Mouse (Mus musculus): Measurements from ENCODE around the gene Zc2hc1b. TPM values are rescaled to one million over a fixed set of nuclear protein-coding genes. Genes with fewer than 3 reads are reported as not detected.

Gene Zc2hc1b
- total and polyA plus RNA-seq, 2 experiments from 2014 or later, result not detected

DNA sequence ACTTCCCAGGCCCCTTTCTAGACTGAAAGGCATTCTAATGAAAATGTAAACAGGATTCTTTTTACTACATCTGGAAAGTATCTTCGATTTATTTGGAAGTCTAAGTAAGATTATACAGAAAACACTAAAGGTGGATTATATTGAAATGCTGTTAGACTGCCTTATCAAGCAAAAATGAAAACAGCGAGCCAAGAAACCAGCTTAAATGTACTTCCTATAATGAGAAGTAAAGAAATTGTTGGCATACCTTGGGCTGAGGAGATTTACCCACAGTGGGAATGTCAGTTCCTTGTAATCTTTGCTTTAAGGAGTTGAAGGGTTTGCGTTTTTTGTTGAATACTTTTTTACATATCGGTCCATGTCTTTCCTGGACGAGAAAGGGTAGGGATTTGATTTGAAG, 9.4 kb downstream of the Zc2hc1b start:
- Histone ChIP-seq H3K27me3 (ENCODE audit: insufficient read depth, low read length) (no peaks in the 10 kb centered on the region), H3K4me3 (ENCODE audit: low read depth, low read length) (no peak overlapping the region), H3K4me2 (ENCODE audit: low read depth, low read length, poor library complexity, severe bottlenecking) (no peak overlapping the region), H3K4me1 (ENCODE audit: insufficient read depth, low read length) (0 out of 2 replicates have a peak, but pooled peaks cover 2% of the 10 kb centered on the region), H3K36me3 (ENCODE audit: insufficient read depth, low read length) (no peaks in the 10 kb centered on the region), H3K9ac (replicated peaks; ENCODE audit: low read length, poor library complexity, severe bottlenecking) (no peak overlapping the region), H3K9me3 (ENCODE audit: low read length) (no peaks in the 10 kb centered on the region), H3K27ac (ENCODE audit: low read depth, low read length) (no peak overlapping the region)
- WGBS, result 83% methylated on average over 5 of the region's 5 CpGs
- DNase-seq (ENCODE audit: low spot score) (no peak), ATAC-seq (ENCODE audit: low FRiP score) (no peak)
- no peak for TF ChIP-seq CTCF (IDR thresholded peaks at IDR 0.05)

GRCm38 (mm10) chr10:13162031-13162430, 15.8 kb downstream of the Zc2hc1b start:
- DNase-seq (ENCODE audit: low spot score), result no peak
- no peaks in the 10 kb centered on the region for H3K36me3 ChIP-seq (ENCODE audit: insufficient read depth, low read length)
- no peak for ATAC-seq (ENCODE audit: low FRiP score)
- no peak for TF ChIP-seq CTCF (IDR thresholded peaks at IDR 0.05)
- WGBS, result 86% methylated on average over 4 of the region's 4 CpGs
- H3K27ac ChIP-seq (ENCODE audit: low read depth, low read length), result no peak overlapping the region
- H3K4me1 ChIP-seq (ENCODE audit: insufficient read depth, low read length), result no peaks in the 10 kb centered on the region
- no peak overlapping the region for H3K4me3 ChIP-seq (ENCODE audit: low read depth, low read length)
- no peak overlapping the region for H3K4me2 ChIP-seq (ENCODE audit: low read depth, low read length, poor library complexity, severe bottlenecking)
- no peak overlapping the region for H3K9ac ChIP-seq (replicated peaks; ENCODE audit: low read length, poor library complexity, severe bottlenecking)
- no peaks in the 10 kb centered on the region for H3K27me3 ChIP-seq (ENCODE audit: insufficient read depth, low read length)
- H3K9me3 ChIP-seq (ENCODE audit: low read length), result no peaks in the 10 kb centered on the region

DNA sequence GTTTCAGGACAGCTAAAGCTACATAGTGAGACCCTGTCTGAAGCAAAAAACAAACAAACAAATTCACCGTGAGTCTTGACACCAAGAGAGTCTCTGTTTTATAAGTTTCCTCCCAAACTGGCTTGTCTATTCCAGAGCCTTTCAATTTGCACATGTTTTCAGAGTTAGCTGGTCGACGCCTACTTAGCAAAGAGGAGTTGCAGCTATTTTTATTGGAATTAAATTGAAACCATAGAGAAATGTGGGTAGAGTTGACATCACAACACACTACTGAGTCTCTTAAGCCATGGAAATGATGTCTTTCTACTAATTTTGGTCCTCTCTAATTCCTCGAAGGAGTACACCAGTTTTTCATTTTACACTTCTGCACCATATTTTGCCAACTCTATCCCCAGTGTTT, 16.9 kb downstream of the Zc2hc1b start:
- Histone ChIP-seq H3K36me3 (ENCODE audit: insufficient read depth, low read length) (no peaks in the 10 kb centered on the region), H3K9me3 (ENCODE audit: low read length) (no peaks in the 10 kb centered on the region), H3K4me2 (ENCODE audit: low read depth, low read length, poor library complexity, severe bottlenecking) (no peak overlapping the region), H3K4me1 (ENCODE audit: insufficient read depth, low read length) (no peaks in the 10 kb centered on the region), H3K27me3 (ENCODE audit: insufficient read depth, low read length) (no peaks in the 10 kb centered on the region), H3K27ac (ENCODE audit: low read depth, low read length) (no peak overlapping the region), H3K4me3 (ENCODE audit: low read depth, low read length) (no peak overlapping the region), H3K9ac (replicated peaks; ENCODE audit: low read length, poor library complexity, severe bottlenecking) (no peak overlapping the region)
- WGBS, result 95% methylated on average over 4 of the region's 4 CpGs
- no peak for TF ChIP-seq CTCF (IDR thresholded peaks at IDR 0.05)
- ATAC-seq (ENCODE audit: low FRiP score) (no peak), DNase-seq (ENCODE audit: low spot score) (no peak)

DNA sequence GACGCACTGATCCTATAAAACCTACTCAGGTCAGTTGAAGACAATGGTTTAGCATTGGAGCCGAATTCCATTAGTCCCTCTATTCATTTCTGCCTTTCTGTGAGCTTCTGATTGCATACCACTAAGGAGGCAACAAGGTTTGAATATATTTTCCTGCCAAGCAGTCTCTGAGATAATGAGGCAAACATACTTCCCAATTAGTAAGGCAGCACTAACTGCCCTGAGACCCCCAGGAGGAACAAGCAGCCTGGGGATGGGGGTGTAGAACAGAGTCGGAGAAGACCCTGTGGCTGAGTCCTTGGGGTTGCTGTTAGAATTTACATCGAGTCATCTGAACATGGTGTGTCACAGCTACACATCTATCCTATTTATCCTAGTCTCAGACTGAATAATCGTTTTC, 22.4 kb downstream of the Zc2hc1b start:
- ATAC-seq (ENCODE audit: low FRiP score) (no peak), DNase-seq (ENCODE audit: low spot score) (no peak)
- Histone ChIP-seq H3K9ac (replicated peaks; ENCODE audit: low read length, poor library complexity, severe bottlenecking) (no peak overlapping the region), H3K4me3 (ENCODE audit: low read depth, low read length) (no peak overlapping the region), H3K27me3 (ENCODE audit: insufficient read depth, low read length) (no peaks in the 10 kb centered on the region), H3K36me3 (ENCODE audit: insufficient read depth, low read length) (no peaks in the 10 kb centered on the region), H3K4me1 (ENCODE audit: insufficient read depth, low read length) (no peaks in the 10 kb centered on the region), H3K4me2 (ENCODE audit: low read depth, low read length, poor library complexity, severe bottlenecking) (no peak overlapping the region), H3K27ac (ENCODE audit: low read depth, low read length) (no peak overlapping the region), H3K9me3 (ENCODE audit: low read length) (no peaks in the 10 kb centered on the region)
- no peak for TF ChIP-seq CTCF (IDR thresholded peaks at IDR 0.05)
- WGBS, result 78% methylated on average over 5 of the region's 5 CpGs

DNA sequence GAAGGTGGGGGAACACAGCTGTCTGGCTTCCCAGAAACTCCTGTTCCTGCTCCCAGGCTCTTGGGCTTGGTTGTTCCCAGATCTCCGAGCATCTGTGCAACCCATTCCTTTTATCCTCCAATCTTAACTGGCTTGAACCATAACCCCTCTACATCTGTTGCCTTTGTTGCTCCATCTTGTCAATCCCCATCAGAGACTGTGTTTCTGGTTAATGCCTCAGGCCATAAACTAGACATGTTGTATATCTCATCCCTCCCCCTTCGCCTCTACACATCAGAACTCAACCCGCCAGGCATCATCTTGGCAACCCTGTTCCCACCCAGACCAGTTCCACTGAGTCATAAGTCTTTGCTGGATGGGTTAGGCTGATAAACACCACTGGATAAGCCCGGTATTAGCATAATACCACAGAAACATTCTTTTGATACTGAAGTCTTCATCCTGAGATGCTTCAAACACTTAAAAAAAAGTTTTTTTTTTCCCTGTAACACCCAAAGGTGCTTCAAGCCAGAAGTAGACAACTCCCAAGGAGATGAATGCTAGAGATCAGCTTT, 24.9 kb downstream of the Zc2hc1b start:
- DNase-seq (ENCODE audit: low spot score) (no peak), ATAC-seq (ENCODE audit: low FRiP score) (no peak)
- WGBS, result 82% methylated on average over 4 of the region's 4 CpGs
- TF ChIP-seq CTCF (IDR thresholded peaks at IDR 0.05), result no peak
- H3K27ac ChIP-seq (ENCODE audit: low read depth, low read length), result no peak overlapping the region
- no peaks in the 10 kb centered on the region for H3K9me3 ChIP-seq (ENCODE audit: low read length)
- H3K4me2 ChIP-seq (ENCODE audit: low read depth, low read length, poor library complexity, severe bottlenecking), result no peak overlapping the region
- no peaks in the 10 kb centered on the region for H3K4me1 ChIP-seq (ENCODE audit: insufficient read depth, low read length)
- no peaks in the 10 kb centered on the region for H3K36me3 ChIP-seq (ENCODE audit: insufficient read depth, low read length)
- no peaks in the 10 kb centered on the region for H3K27me3 ChIP-seq (ENCODE audit: insufficient read depth, low read length)
- H3K4me3 ChIP-seq (ENCODE audit: low read depth, low read length), result no peak overlapping the region
- no peak overlapping the region for H3K9ac ChIP-seq (replicated peaks; ENCODE audit: low read length, poor library complexity, severe bottlenecking)

DNA sequence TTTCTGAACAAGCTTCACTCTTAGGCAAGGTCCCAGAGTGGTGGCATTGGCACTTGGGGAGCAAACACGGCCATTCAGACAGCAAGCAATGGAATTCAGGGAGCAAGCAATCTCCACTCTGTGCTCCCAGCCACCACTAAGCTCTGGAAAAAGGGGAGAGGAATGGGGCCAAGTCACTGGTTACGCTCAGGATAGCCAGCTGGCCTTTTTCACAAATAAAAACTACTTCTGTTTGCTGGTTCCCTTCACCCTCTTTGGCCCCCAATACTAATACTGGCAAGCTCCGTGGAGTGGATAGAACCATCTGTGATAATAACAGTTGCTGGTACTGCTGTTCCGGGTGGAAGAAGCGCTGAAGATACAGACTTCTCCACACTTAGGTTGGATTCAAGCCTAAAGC, 26.5 kb downstream of the Zc2hc1b start:
- no peak for TF ChIP-seq CTCF (IDR thresholded peaks at IDR 0.05)
- Histone ChIP-seq H3K4me1 (ENCODE audit: insufficient read depth, low read length) (no peaks in the 10 kb centered on the region), H3K9ac (replicated peaks; ENCODE audit: low read length, poor library complexity, severe bottlenecking) (no peak overlapping the region), H3K4me2 (ENCODE audit: low read depth, low read length, poor library complexity, severe bottlenecking) (no peak overlapping the region), H3K4me3 (ENCODE audit: low read depth, low read length) (no peak overlapping the region), H3K27me3 (ENCODE audit: insufficient read depth, low read length) (no peaks in the 10 kb centered on the region), H3K36me3 (ENCODE audit: insufficient read depth, low read length) (no peaks in the 10 kb centered on the region), H3K9me3 (ENCODE audit: low read length) (no peaks in the 10 kb centered on the region), H3K27ac (ENCODE audit: low read depth, low read length) (no peak overlapping the region; the same call in 1 of the 2 replicates)
- peak; percentile 15 for DNase-seq (ENCODE audit: low spot score)
- 75% methylated on average over 5 of the region's 5 CpGs for WGBS
- ATAC-seq (ENCODE audit: low FRiP score), result no peak

All from midbrain, postnatal 0 days (tissue).